Mouse (Mus musculus) small intestine, adult 2 months (tissue): Measurements from ENCODE around the gene Rab1b.

Experiments
- CTCF ChIP-seq: fragments of 200-500 bp; IDR thresholded peaks from 2 replicates; pipeline ENCODE4 v1.5.1; 2012; ENCODE audit warnings: low read depth, mild to moderate bottlenecking, control low read depth, inconsistent platforms, low read length, moderate library complexity, mixed read lengths; ENCODE audit not compliant: insufficient replicate concordance, insufficient read length; ENCODE audit errors: extremely low read depth
- POLR2A ChIP-seq: fragments of 200-500 bp; IDR thresholded peaks from 2 replicates; pipeline ENCODE4 v1.6.1; 2012; ENCODE audit warnings: low read depth, mild to moderate bottlenecking, control low read depth, inconsistent platforms, low read length, moderate library complexity

DNA sequence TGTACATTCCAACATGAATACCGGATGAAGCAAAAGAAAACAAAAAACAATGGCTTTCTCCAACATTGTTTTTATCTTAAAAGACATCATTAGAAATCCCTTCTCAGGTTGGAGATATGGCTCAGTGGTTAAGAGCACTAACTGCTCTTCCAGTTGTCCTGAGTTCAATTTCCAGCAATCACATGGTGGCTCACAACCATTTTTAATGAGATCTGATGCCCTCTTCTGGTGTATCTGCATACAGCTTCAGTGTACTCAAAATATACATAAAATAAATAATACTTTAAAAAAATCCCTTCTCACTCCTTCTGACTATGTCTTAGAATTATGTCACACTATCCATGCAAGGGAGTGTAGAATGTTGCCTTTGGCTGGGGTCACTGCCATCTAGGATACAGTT lies 27.6 kb downstream of the Rab1b start:
- TF ChIP-seq CTCF: no peak
- no peak for TF ChIP-seq POLR2A
